In the genomic region with DNA sequence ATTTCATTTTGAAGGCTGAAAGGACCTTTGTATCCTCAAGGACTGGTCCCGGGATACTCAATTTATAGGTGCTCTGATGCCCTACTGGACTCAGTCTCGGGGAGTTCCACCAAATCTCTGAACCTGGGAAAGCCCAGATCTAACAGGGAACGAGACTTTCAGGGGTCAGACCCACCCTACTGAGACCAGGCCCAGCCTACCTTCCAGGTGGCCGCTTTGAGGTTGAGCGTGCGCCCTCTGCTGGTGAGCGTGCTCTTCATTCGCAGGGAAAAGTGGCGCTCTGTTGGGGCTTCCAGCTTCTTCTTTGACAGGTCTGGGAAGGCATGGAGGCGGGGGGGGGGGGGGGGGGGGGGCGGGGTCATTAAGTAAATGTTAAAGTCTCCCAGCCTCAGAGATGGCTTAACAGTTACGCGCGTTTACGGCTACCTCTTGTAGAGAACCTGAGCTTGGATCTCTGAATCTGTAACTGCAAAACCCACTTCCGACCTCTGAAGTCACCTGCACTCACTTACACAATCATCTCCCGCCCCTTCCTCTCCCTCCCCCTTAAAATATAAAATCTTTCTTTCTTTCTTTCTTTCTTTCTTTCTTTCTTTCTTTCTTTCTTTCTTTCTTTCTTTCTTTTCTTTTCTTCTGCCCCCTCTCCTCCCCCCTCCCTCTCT, we compare ENCODE assay signal across 8 mouse cellular contexts. TPM values are rescaled to one million over a fixed set of nuclear protein-coding genes. Genes with fewer than 3 reads are reported as not detected.
DNase-seq lines count a peak whose midpoint lies in the region; ATAC-seq lines count a peak whose summit lies in the region.

No protein-coding gene starts in this region.

- no peak overlapping the region for H3K27ac ChIP-seq in hindbrain, embryonic 14.5 days
- no peak overlapping the region for H3K27ac ChIP-seq in hindbrain, embryonic 12.5 days
- H3K27ac ChIP-seq in heart, embryonic 10.5 days = no peak overlapping the region

- H3K9ac ChIP-seq in hindbrain, embryonic 14.5 days = no peak overlapping the region
- H3K9ac ChIP-seq in hindbrain, embryonic 12.5 days = no peak overlapping the region

- no peaks in the 10 kb centered on the region for H3K36me3 ChIP-seq in hindbrain, embryonic 14.5 days (replicated peaks; ENCODE audit: control insufficient read depth, insufficient read depth)
- no peaks in the 10 kb centered on the region for H3K36me3 ChIP-seq in hindbrain, embryonic 12.5 days
- H3K36me3 ChIP-seq in heart, embryonic 10.5 days = peaks cover 64% of the 10 kb centered on the region

- H3K9me3 ChIP-seq in hindbrain, embryonic 14.5 days (ENCODE audit: control insufficient read depth, low read length) = no peaks in the 10 kb centered on the region
- H3K9me3 ChIP-seq in hindbrain, embryonic 12.5 days (replicated peaks) = 0 out of 2 replicates have a peak, but pooled peaks cover 5% of the 10 kb centered on the region
- H3K9me3 ChIP-seq in heart, embryonic 10.5 days = no peaks in the 10 kb centered on the region

- H3K4me2 ChIP-seq in hindbrain, embryonic 14.5 days (replicated peaks) = no peak overlapping the region
- H3K4me2 ChIP-seq in hindbrain, embryonic 12.5 days (replicated peaks) = no peak overlapping the region

- WGBS in hindbrain, embryonic 14.5 days = 9% methylated on average over 17 of the region's 17 CpGs
- 11% methylated on average over 15 of the region's 17 CpGs for WGBS in hindbrain, embryonic 12.5 days
- 9% methylated on average over 16 of the region's 17 CpGs for WGBS in heart, embryonic 10.5 days

- DNase-seq in hindbrain, embryonic 14.5 days (ENCODE audit: low spot score) = peak; percentile 57
- peak; percentile 52 for DNase-seq in MN1 (ENCODE audit: low spot score)
- DNase-seq in cerebellum, postnatal 25 days = peak; percentile 85 to 90
- peak; percentile 81 for DNase-seq in heart, embryonic 10.5 days (ENCODE audit: low spot score)
- DNase-seq in kidney, postnatal 14 days = peak; percentile 79
- peak; percentile 76 to 79 for DNase-seq in lung, postnatal 4 days
- peak; percentile 86 for DNase-seq in testis, postnatal 10 days (ENCODE audit: low spot score)

- H3K27me3 ChIP-seq in hindbrain, embryonic 14.5 days (ENCODE audit: control insufficient read depth, insufficient read depth, low read length) = no peaks in the 10 kb centered on the region
- H3K27me3 ChIP-seq in hindbrain, embryonic 12.5 days = peaks cover 6% of the 10 kb centered on the region
- no peaks in the 10 kb centered on the region for H3K27me3 ChIP-seq in heart, embryonic 10.5 days (ENCODE audit: insufficient read depth, poor library complexity, severe bottlenecking)

- H3K4me1 ChIP-seq in hindbrain, embryonic 14.5 days (replicated peaks; ENCODE audit: control insufficient read depth, insufficient read depth, low read length) = no peaks in the 10 kb centered on the region
- peaks cover 2% of the 10 kb centered on the region for H3K4me1 ChIP-seq in hindbrain, embryonic 12.5 days
- H3K4me1 ChIP-seq in heart, embryonic 10.5 days = peaks cover 17% of the 10 kb centered on the region

- ATAC-seq in hindbrain, embryonic 14.5 days (ENCODE audit: low FRiP score) = no peak
- no peak for ATAC-seq in hindbrain, embryonic 12.5 days (ENCODE audit: low FRiP score)

- no peak overlapping the region for H3K4me3 ChIP-seq in hindbrain, embryonic 14.5 days (replicated peaks; ENCODE audit: low read length)
- H3K4me3 ChIP-seq in hindbrain, embryonic 12.5 days = no peak overlapping the region
- no peak overlapping the region for H3K4me3 ChIP-seq in heart, embryonic 10.5 days

RNA-seq across cellular contexts. Expression of a gene that starts 11.2 kb away (rescaled TPM):
- 4.9 and 6.9 TPM in 2 replicates for polyA plus RNA-seq in hindbrain, embryonic 14.5 days (2014; fragmentation: Nextera tagmentation; extraction: Ambion mirVana)
- polyA plus RNA-seq in hindbrain, embryonic 12.5 days (2016; fragmentation: Nextera tagmentation; extraction: Ambion mirVana) = 7.9 and 9.5 TPM in 2 replicates
- polyA plus RNA-seq in heart, embryonic 10.5 days (2016; fragmentation: Nextera tagmentation; extraction: Ambion mirVana) = 18.2 and 31.3 TPM in 2 replicates

RNA-seq across cellular contexts. Expression of a gene that starts 22.8 kb away (rescaled TPM):
- polyA plus RNA-seq in hindbrain, embryonic 14.5 days (2014; fragmentation: Nextera tagmentation; extraction: Ambion mirVana) = 3.1 and 3.6 TPM in 2 replicates
- 0.26 and 0.36 TPM in 2 replicates for polyA plus RNA-seq in hindbrain, embryonic 12.5 days (2016; fragmentation: Nextera tagmentation; extraction: Ambion mirVana)
- polyA plus RNA-seq in heart, embryonic 10.5 days (2016; fragmentation: Nextera tagmentation; extraction: Ambion mirVana) = 0.03 and 0.04 TPM in 2 replicates

RNA-seq across cellular contexts. Expression of a gene that starts 23.3 kb away (rescaled TPM):
- polyA plus RNA-seq in hindbrain, embryonic 14.5 days (2014; fragmentation: Nextera tagmentation; extraction: Ambion mirVana) = 123 and 129 TPM in 2 replicates
- 101 and 102 TPM in 2 replicates for polyA plus RNA-seq in hindbrain, embryonic 12.5 days (2016; fragmentation: Nextera tagmentation; extraction: Ambion mirVana)
- polyA plus RNA-seq in heart, embryonic 10.5 days (2016; fragmentation: Nextera tagmentation; extraction: Ambion mirVana) = 112 and 124 TPM in 2 replicates

RNA-seq across cellular contexts. Expression of a gene that starts 58.6 kb away (rescaled TPM):
- polyA plus RNA-seq in hindbrain, embryonic 14.5 days (2014; fragmentation: Nextera tagmentation; extraction: Ambion mirVana) = 4.4 and 5.4 TPM in 2 replicates
- 9.2 and 10.4 TPM in 2 replicates for polyA plus RNA-seq in hindbrain, embryonic 12.5 days (2016; fragmentation: Nextera tagmentation; extraction: Ambion mirVana)
- 13.3 and 19.7 TPM in 2 replicates for polyA plus RNA-seq in heart, embryonic 10.5 days (2016; fragmentation: Nextera tagmentation; extraction: Ambion mirVana)
